In the genomic region with DNA sequence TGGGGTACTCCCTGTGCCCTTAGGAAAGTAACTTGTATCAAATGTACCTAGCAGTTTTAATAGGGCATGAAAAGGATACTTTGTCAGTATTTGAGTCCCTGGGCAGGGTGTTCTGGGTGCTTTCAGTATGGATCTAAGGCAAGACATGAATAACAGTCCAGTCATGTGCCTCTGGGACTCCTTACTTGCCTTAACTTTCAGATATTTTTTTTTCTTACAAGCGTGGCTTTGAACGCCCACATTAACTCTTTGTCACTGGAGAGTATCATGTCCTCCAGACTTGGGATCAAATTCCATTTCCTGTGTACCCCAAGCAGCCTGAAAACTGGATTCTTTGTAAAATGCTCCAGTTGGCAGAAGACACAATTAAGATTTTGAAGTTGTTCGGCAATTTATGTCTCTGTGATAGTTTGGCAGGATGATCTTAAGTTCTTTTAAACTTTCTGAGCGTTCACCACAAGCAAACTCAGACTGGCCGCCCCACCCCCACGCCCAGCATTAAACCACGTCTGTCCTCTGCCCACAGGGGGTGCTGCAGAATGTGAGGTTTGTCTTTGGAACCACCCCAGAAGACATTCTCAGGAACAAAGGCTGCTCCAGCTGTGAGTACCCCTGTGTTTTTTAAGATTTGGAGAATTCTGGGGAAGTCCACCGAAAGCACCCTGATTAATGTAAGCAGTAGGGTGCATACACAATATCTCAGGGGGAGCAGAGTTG, we compare ENCODE assay signal across 8 mouse cellular contexts. TPM values are rescaled to one million over a fixed set of nuclear protein-coding genes. Genes with fewer than 3 reads are reported as not detected.
A peak's percentile ranks its signal among the peaks of the same experiment; 100 is the strongest.
DNase-seq lines count a peak whose midpoint lies in the region; ATAC-seq and TF ChIP-seq lines count a peak whose summit lies in the region.

No protein-coding gene starts in this region.

- H3K27me3 ChIP-seq in heart, adult 2 months (ENCODE audit: control insufficient read depth, insufficient read depth, low read length), result 0 out of 2 replicates have a peak, but pooled peaks cover 1% of the 10 kb centered on the region
- peaks cover 16% of the 10 kb centered on the region for H3K27me3 ChIP-seq in limb, embryonic 12.5 days
- no peaks in the 10 kb centered on the region for H3K27me3 ChIP-seq in stomach, embryonic 14.5 days (ENCODE audit: control insufficient read depth, insufficient read depth, low read length)

- WGBS in heart, adult 2 months, result 52% methylated on average over 8 of the region's 8 CpGs
- WGBS in limb, embryonic 12.5 days, result 46% methylated on average over 8 of the region's 8 CpGs
- 36% methylated on average over 8 of the region's 8 CpGs for WGBS in stomach, embryonic 14.5 days

- H3K36me3 ChIP-seq in heart, adult 2 months (ENCODE audit: control insufficient read depth, insufficient read depth, low read length), result no peaks in the 10 kb centered on the region
- peaks cover 50% of the 10 kb centered on the region for H3K36me3 ChIP-seq in limb, embryonic 12.5 days
- peaks cover 39% of the 10 kb centered on the region for H3K36me3 ChIP-seq in stomach, embryonic 14.5 days (ENCODE audit: control insufficient read depth, insufficient read depth, low read length)

- H3K27ac ChIP-seq in heart, adult 2 months, result no peak overlapping the region
- no peak overlapping the region for H3K27ac ChIP-seq in limb, embryonic 12.5 days
- no peak overlapping the region for H3K27ac ChIP-seq in stomach, embryonic 14.5 days (ENCODE audit: low read length)

- H3K9ac ChIP-seq in heart, adult 2 months (ENCODE audit: low read depth, low read length), result no peak overlapping the region
- 0 out of 2 replicates have a peak overlapping the region, but pooled peaks have one; percentile 72 for H3K9ac ChIP-seq in limb, embryonic 12.5 days (replicated peaks)
- peak overlapping the region; percentile 61; the same call in 1 of the 2 replicates for H3K9ac ChIP-seq in stomach, embryonic 14.5 days (replicated peaks; ENCODE audit: low read depth, low read length)

- H3K4me2 ChIP-seq in limb, embryonic 12.5 days, result peak overlapping the region; percentile 68
- H3K4me2 ChIP-seq in stomach, embryonic 14.5 days (replicated peaks; ENCODE audit: low read depth, low read length), result peak overlapping the region; percentile 87

- H3K79me2 ChIP-seq in heart, adult 2 months (replicated peaks; ENCODE audit: control insufficient read depth, insufficient read depth, low read length), result no peaks in the 10 kb centered on the region

- TF ChIP-seq CTCF in heart, adult 2 months (IDR thresholded peaks at IDR 0.05), result peak; percentile 23
- TF ChIP-seq CTCF in brain, embryonic 14.5 days (IDR thresholded peaks at IDR 0.05; ENCODE audit: borderline replicate concordance, extremely low read depth, insufficient read depth, insufficient read length), result peak; percentile 26; the same call in 1 of the 2 replicates

- no peaks in the 10 kb centered on the region for H3K9me3 ChIP-seq in limb, embryonic 12.5 days
- no peaks in the 10 kb centered on the region for H3K9me3 ChIP-seq in stomach, embryonic 14.5 days (ENCODE audit: control insufficient read depth, low read depth, low read length)

- TF ChIP-seq POLR2A in heart, adult 2 months (IDR thresholded peaks at IDR 0.05; ENCODE audit: insufficient read depth, low read depth, low read length), result no peak
- no peak for TF ChIP-seq POLR2A in brain, embryonic 14.5 days (IDR thresholded peaks at IDR 0.05; ENCODE audit: borderline replicate concordance, extremely low read depth, insufficient read depth, insufficient read length, poor library complexity, severe bottlenecking)

- H3K4me3 ChIP-seq in heart, adult 2 months, result no peak overlapping the region
- H3K4me3 ChIP-seq in limb, embryonic 12.5 days (replicated peaks), result peak overlapping the region; percentile 61
- peak overlapping the region; percentile 66 for H3K4me3 ChIP-seq in stomach, embryonic 14.5 days (ENCODE audit: low read depth, low read length)

- no peak for TF ChIP-seq EP300 in heart, adult 2 months (IDR thresholded peaks at IDR 0.05; ENCODE audit: insufficient read depth, low read depth, low read length)

- ATAC-seq in limb, embryonic 12.5 days (ENCODE audit: insufficient number of reproducible peaks, insufficient read depth, low FRiP score, low TSS enrichment, low read depth), result no peak
- ATAC-seq in stomach, embryonic 14.5 days (ENCODE audit: insufficient number of reproducible peaks, insufficient read depth, low FRiP score, low read depth), result no peak

- intact Hi-C loops in heart, adult 2 months (cut with DNase I), result loop anchor here (5.0 kb wide), 2 partner anchors 277 to 492 kb away; no protein-coding TSS in a partner anchor
- intact Hi-C loops in heart, postnatal 14 days (cut with DNase I), result loop anchor here (5.0 kb wide), 2 partner anchors 77 to 133 kb away; no protein-coding TSS in a partner anchor
- intact Hi-C loops in left cerebral cortex, postnatal 4 days (cut with DNase I), result loop anchor here (5.0 to 10.0 kb wide), 3 partner anchors 131 to 659 kb away; no protein-coding TSS in a partner anchor

- DNase-seq in heart, adult 2 months, result peak in 1 of 2 experiments; percentile 29
- no peak for DNase-seq in heart, adult 9 months (ENCODE audit: low spot score in 2 of 2)
- peak; percentile 46 for DNase-seq in brain, embryonic 14.5 days (ENCODE audit: low read depth)
- peak; percentile 26 to 36 for DNase-seq in heart, postnatal 14 days
- no peak for DNase-seq in cerebellum, postnatal 4 days (ENCODE audit: low spot score in 2 of 2)
- no peak for DNase-seq in left cerebral cortex, postnatal 4 days

- H3K4me1 ChIP-seq in heart, adult 2 months (ENCODE audit: control insufficient read depth, insufficient read depth, low read length), result peaks cover 2% of the 10 kb centered on the region; the same call in 1 of the 2 replicates
- peaks cover 58% of the 10 kb centered on the region for H3K4me1 ChIP-seq in limb, embryonic 12.5 days (replicated peaks)
- 0 out of 2 replicates have a peak, but pooled peaks cover 2% of the 10 kb centered on the region for H3K4me1 ChIP-seq in stomach, embryonic 14.5 days (ENCODE audit: control insufficient read depth, insufficient read depth, low read length)

RNA-seq across cellular contexts. Expression of gene Thbs1, which starts 2.3 kb away (rescaled TPM):
- total RNA-seq in heart, adult 2 months (2021), result 10 to 100 TPM; 10.0 to 24.4 TPM
- polyA plus RNA-seq in heart, adult 2 months (2012; rRNA removed), result 6.3 and 6.7 TPM in 2 replicates
- polyA plus RNA-seq in brain, embryonic 14.5 days (2012; rRNA removed), result 3.0 and 9.3 TPM in 2 replicates
- total RNA-seq in heart, postnatal 14 days (2021), result 10 to 100 TPM; 20.3 to 24.0 TPM
- 56.8 and 71.9 TPM in 2 replicates for polyA plus RNA-seq in limb, embryonic 12.5 days (2016; fragmentation: Nextera tagmentation; extraction: Ambion mirVana)
- 63.4 and 73.9 TPM in 2 replicates for polyA plus RNA-seq in stomach, embryonic 14.5 days (2014; fragmentation: Nextera tagmentation; extraction: Ambion mirVana)
- 10 to 100 TPM; 15.3 to 18.1 TPM for total RNA-seq in left cerebral cortex, postnatal 4 days (2021)

Comparison
In these comparisons a context has a peak if more than half of its experiments do, and no peak if none do; other contexts are left out.
1. DNase-seq: peak in brain, embryonic 14.5 days (single experiment) and heart, postnatal 14 days (2 of 2); none in heart, adult 9 months (0 of 2), cerebellum, postnatal 4 days (0 of 2) and left cerebral cortex, postnatal 4 days (single experiment).